Mouse (Mus musculus) midbrain, embryonic 11.5 days (tissue): Measurements from ENCODE around the gene Klf16. TPM values are rescaled to one million over a fixed set of nuclear protein-coding genes. Genes with fewer than 3 reads are reported as not detected.
A peak's percentile ranks its signal among the peaks of the same experiment; 100 is the strongest.

Source experiments
- ATAC-seq: fragments of 200-750 bp; cut with Nextera tagmentation; 2 replicates; pipeline ENCODE4 v1.8.0; 2017; ENCODE audit warnings: moderate TSS enrichment, moderate library complexity; ENCODE audit not compliant: low FRiP score
- DNase-seq: peaks from one replicate; pipeline ENCODE4 v3.0.0; 2015; ENCODE audit warnings: low spot score; ENCODE audit errors: missing footprints
- H3K27ac ChIP-seq: fragments of 300-500 bp; sonication (generic); 2 replicates; pipeline ENCODE4 v1.5.1; 2014; ENCODE audit warnings: low read depth, low read length
- H3K27me3 ChIP-seq: fragments of 300-500 bp; sonication (generic); 2 replicates; pipeline ENCODE4 v1.6.1; 2014; ENCODE audit warnings: mild to moderate bottlenecking, low read length, moderate library complexity, mixed read lengths; ENCODE audit not compliant: control insufficient read depth, insufficient read depth
- H3K36me3 ChIP-seq: fragments of 300-500 bp; sonication (generic); 2 replicates; pipeline ENCODE4 v1.6.1; 2014; ENCODE audit warnings: mild to moderate bottlenecking, low read length, moderate library complexity, mixed read lengths; ENCODE audit not compliant: control insufficient read depth, insufficient read depth
- H3K4me1 ChIP-seq: fragments of 300-500 bp; sonication (generic); 2 replicates; pipeline ENCODE4 v1.6.1; 2014; ENCODE audit warnings: low read length; ENCODE audit not compliant: control insufficient read depth, insufficient read depth
- H3K4me2 ChIP-seq: fragments of 300-500 bp; sonication (generic); 2 replicates; pipeline ENCODE4 v1.6.1; 2014; ENCODE audit warnings: mild to moderate bottlenecking, moderate library complexity
- H3K4me3 ChIP-seq: fragments of 300-500 bp; sonication (generic); 2 replicates; pipeline ENCODE4 v1.5.1; 2014; ENCODE audit warnings: low read depth, low read length
- H3K9ac ChIP-seq: fragments of 300-500 bp; sonication (generic); 2 replicates; pipeline ENCODE4 v1.6.1; 2014; ENCODE audit warnings: low read length
- H3K9me3 ChIP-seq: fragments of 300-500 bp; sonication (generic); 2 replicates; pipeline ENCODE4 v1.6.1; 2016; ENCODE audit warnings: low read length; ENCODE audit not compliant: control insufficient read depth
- WGBS: fragments of 180-500 bp; shearing (Covaris S2); extraction: QIAGEN DNeasy Blood & Tissue Kit; methylation state at CpG from one replicate; pipeline ENCODE4 v1.1.7; 2014; 5-methylcytosine and 5-hydroxymethylcytosine counted together
- polyA plus RNA-seq: library from polyadenylated mRNA; unstranded; fragments of >200 nt; fragmentation: Nextera tagmentation; extraction: Ambion mirVana; gene quantifications from 2 replicates; pipeline ENCODE4 v1.2.1, GENCODE M21; 2014

Gene Klf16
- polyA plus RNA-seq, 1 experiment from 2014 or later: 3.1 TPM

DNA sequence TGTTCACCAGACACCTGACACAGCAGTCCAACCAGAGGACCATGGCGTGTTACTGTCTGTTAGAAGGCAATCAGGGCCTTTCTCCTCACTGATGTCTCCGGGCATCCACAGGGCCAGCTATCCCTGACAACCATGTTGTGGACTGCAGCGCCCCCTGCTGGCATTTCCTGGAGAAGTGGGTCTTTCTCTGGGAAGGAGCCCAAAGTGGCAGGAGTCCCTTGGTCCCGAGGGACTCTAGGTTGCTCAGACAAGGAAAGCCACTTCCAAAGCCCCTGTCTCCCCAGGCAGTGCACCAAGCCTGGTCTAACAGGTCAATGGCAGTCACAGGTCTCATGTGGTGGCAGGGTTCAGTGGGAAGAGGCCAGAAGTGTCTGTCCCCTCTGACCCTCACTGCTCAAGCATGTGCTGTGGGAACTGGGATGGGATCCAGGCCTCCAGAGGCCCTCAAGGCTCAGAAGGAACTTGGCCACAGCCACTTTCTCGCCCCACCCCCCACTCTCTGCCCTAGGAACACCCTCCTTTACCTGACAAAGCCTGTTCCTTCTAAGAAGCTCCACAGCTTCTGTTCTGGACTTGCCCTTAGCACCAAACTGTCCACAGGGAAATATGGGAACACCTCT, 19.7 kb downstream of the Klf16 start:
- H3K27ac ChIP-seq: no peak overlapping the region
- peaks cover 14% of the 10 kb centered on the region for H3K4me1 ChIP-seq
- DNase-seq (peak; percentile 96), ATAC-seq (no peak)
- no peak overlapping the region for H3K4me3 ChIP-seq
- no peaks in the 10 kb centered on the region for H3K27me3 ChIP-seq
- no peak overlapping the region for H3K4me2 ChIP-seq
- H3K9ac ChIP-seq: no peak overlapping the region
- 45% methylated on average over 5 of the region's 5 CpGs for WGBS
- H3K36me3 ChIP-seq: no peaks in the 10 kb centered on the region
- H3K9me3 ChIP-seq: no peaks in the 10 kb centered on the region

DNA sequence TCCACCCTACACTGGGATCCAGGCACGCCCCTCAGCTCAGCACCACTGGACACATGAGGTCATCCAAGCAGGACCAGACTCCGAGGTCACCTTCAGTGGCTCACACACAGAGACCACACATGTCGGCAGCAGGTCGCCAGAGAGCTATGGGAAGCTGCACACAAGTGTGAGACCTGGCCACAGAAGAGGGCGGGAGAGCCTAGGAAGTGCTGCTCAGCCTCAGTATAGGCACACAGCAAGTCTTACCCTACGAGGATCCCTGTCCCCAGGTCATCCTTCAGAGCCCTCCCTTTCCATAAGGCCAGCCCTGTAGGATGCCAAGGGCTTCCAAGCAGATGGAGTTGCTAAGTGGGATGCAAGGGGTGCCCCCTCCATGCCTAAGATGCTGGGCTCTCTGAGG, 23.1 kb downstream of the Klf16 start:
- ATAC-seq (no peak), DNase-seq (no peak)
- H3K36me3 ChIP-seq: 0 out of 2 replicates have a peak, but pooled peaks cover 3% of the 10 kb centered on the region
- no peaks in the 10 kb centered on the region for H3K27me3 ChIP-seq
- no peak overlapping the region for H3K4me2 ChIP-seq
- H3K27ac ChIP-seq: no peak overlapping the region
- 95% methylated on average over 6 of the region's 6 CpGs for WGBS
- H3K9me3 ChIP-seq: no peaks in the 10 kb centered on the region
- no peaks in the 10 kb centered on the region for H3K4me1 ChIP-seq
- H3K4me3 ChIP-seq: no peak overlapping the region
- no peak overlapping the region for H3K9ac ChIP-seq

DNA sequence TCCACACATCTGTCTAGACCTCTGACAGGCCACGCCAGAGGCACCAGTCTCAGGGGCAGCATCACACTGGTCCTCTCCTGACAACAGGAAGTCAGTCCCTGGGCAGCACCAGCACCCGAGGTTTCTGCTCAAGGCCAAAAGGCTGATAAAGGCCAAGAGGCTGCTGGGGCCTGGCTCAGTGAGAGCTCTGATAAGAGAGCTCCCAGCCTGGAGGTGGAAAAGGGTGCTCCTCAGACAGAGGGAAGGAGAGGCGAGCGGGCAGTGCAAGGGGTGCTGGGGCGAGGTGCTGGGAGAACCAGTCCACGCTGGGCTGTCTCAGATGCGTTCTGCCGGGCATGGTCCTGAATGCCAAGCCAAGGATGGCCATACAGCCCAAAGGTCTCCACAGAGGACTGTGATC, 23.5 kb downstream of the Klf16 start:
- Histone ChIP-seq H3K9ac (no peak overlapping the region), H3K4me2 (no peak overlapping the region), H3K9me3 (no peaks in the 10 kb centered on the region), H3K27me3 (no peaks in the 10 kb centered on the region), H3K27ac (no peak overlapping the region), H3K36me3 (0 out of 2 replicates have a peak, but pooled peaks cover 3% of the 10 kb centered on the region), H3K4me1 (no peaks in the 10 kb centered on the region), H3K4me3 (no peak overlapping the region)
- DNase-seq (no peak), ATAC-seq (no peak)
- 92% methylated on average over 8 of the region's 8 CpGs for WGBS

DNA sequence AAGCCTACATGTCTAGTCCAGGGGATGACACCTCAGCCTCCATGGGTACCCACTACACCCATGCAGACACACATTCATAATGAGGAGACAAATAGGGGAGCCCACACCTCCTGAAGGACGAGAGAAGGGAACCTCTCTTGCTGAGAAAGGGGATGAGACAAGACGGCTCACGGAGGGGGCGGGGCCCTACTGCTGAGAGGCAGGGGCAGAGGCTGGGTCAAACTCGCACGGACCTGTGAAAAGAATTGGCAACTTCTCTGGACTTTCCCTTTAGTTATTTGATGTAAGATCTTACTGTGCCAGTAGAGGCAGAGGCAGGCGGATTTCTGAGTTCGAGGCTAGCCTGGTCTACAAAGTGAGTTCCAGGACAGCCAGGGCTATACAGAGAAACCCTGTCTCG, 24.8 kb downstream of the Klf16 start:
- H3K9me3 ChIP-seq: no peaks in the 10 kb centered on the region
- H3K4me2 ChIP-seq: no peak overlapping the region
- H3K36me3 ChIP-seq: peaks cover 4% of the 10 kb centered on the region; the same call in 1 of the 2 replicates
- no peak overlapping the region for H3K4me3 ChIP-seq
- DNase-seq (no peak), ATAC-seq (no peak)
- 67% methylated on average over 9 of the region's 9 CpGs for WGBS
- no peaks in the 10 kb centered on the region for H3K27me3 ChIP-seq
- H3K4me1 ChIP-seq: no peaks in the 10 kb centered on the region
- no peak overlapping the region for H3K27ac ChIP-seq
- no peak overlapping the region for H3K9ac ChIP-seq

DNA sequence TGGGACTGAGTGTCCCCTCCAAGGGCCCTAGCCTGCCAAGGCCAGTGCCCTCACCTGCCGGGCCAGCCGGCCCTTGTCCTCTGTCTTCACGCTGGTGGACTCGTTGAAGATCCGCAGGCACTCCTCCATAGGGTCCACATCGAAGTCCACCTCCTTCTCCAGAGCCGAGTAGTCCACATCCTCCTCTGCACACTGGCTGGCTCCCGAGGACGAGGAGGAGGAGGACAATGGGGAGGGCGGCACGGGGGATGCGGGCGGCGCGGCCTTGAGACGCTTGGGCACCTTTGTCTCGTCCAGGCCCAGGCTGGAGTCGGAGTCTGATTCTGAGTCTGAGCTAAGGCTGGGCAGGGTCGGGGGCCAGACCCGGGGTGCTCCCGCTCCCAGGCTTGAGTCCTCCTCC, 27.8 kb downstream of the Klf16 start:
- DNase-seq: no peak
- no peaks in the 10 kb centered on the region for H3K27me3 ChIP-seq
- no peak for ATAC-seq
- H3K4me3 ChIP-seq: no peak overlapping the region
- no peak overlapping the region for H3K4me2 ChIP-seq
- WGBS: 91% methylated on average over 21 of the region's 21 CpGs
- H3K27ac ChIP-seq: no peak overlapping the region
- no peak overlapping the region for H3K9ac ChIP-seq
- H3K9me3 ChIP-seq: no peaks in the 10 kb centered on the region
- H3K36me3 ChIP-seq: peaks cover 16% of the 10 kb centered on the region; the same call in 1 of the 2 replicates
- no peaks in the 10 kb centered on the region for H3K4me1 ChIP-seq

DNA sequence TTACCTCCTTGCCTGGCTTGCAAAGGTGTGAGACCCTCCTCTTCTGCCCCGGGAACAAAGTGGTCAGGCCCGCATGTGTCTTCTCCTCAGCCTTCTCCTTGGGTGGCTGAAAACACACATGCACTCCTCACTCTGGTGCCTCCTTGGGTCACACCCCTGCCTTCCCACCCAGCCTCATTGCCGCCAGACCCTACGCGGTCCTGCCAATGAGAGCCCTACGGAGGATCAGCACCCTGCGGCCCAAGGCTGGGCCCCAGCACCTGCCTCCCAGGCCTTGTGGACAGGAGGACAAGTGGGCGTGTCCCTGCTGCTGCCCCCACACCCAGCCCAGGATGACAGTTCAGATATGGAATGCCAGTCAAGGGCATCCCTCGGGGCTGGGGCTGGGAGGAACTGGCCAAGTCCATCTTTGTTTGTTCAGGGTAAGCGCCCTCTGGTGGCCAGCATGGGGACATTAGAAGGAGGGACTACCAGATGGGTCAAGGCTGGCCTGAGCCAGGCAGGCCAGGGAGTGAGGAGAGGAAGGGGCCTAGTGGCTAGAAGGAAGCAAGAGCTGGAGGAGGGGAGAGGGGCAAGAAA, 28.6 kb downstream of the Klf16 start:
- DNase-seq: peak; percentile 89
- peak; percentile 83 for ATAC-seq
- Histone ChIP-seq H3K27ac (no peak overlapping the region), H3K4me2 (no peak overlapping the region), H3K36me3 (peaks cover 19% of the 10 kb centered on the region), H3K9me3 (no peaks in the 10 kb centered on the region), H3K27me3 (no peaks in the 10 kb centered on the region), H3K4me1 (no peaks in the 10 kb centered on the region), H3K4me3 (no peak overlapping the region), H3K9ac (no peak overlapping the region)
- 74% methylated on average over 10 of the region's 10 CpGs for WGBS

DNA sequence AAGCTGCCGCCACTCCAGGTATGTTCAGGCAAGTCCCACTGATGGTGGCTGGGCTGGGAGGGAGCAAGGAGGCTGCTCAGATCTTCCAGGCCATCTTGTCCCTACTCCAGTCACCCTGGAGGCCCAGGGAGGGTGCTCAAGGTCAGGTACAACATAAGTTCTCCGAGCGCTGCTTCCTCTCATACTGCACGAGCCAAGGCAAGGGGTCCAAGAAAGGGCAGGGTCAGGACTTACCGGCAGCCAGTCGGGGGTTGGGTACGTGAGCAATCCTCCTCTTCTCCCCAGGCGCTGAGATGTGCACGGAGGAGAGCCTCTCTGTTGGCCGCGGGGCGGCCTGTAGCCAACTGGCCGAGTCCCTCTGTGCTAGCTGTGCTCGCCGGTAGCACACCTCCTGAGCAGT, 29.6 kb downstream of the Klf16 start:
- ATAC-seq (no peak), DNase-seq (no peak)
- no peaks in the 10 kb centered on the region for H3K9me3 ChIP-seq
- no peak overlapping the region for H3K27ac ChIP-seq
- WGBS: 89% methylated on average over 15 of the region's 15 CpGs
- H3K27me3 ChIP-seq: no peaks in the 10 kb centered on the region
- no peaks in the 10 kb centered on the region for H3K4me1 ChIP-seq
- no peak overlapping the region for H3K4me2 ChIP-seq
- H3K9ac ChIP-seq: no peak overlapping the region
- H3K36me3 ChIP-seq: peaks cover 26% of the 10 kb centered on the region
- no peak overlapping the region for H3K4me3 ChIP-seq

DNA sequence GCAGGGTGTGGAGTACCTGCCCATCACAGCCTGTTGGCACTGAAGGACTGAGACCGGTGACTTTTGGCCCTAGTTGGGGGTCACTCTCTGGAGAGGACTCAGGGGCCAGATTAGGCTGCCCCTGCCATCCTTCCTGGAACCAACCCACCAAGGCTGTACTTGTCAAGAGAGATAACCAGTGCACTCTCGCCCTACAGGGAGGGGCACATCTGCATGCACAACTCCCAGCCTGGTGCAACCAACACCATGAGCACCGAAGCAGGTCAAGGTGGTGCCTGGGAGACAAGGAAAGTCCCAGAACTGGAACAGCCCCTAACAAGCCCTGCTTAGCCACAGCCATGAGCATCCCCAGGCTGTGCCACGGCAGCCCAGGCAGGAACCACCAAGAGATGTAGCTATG, 30.2 kb downstream of the Klf16 start:
- DNase-seq (no peak), ATAC-seq (no peak)
- no peaks in the 10 kb centered on the region for H3K27me3 ChIP-seq
- 97% methylated on average over 4 of the region's 4 CpGs for WGBS
- H3K9me3 ChIP-seq: no peaks in the 10 kb centered on the region
- peaks cover 29% of the 10 kb centered on the region for H3K36me3 ChIP-seq
- no peak overlapping the region for H3K9ac ChIP-seq
- no peak overlapping the region for H3K4me3 ChIP-seq
- no peak overlapping the region for H3K27ac ChIP-seq
- H3K4me1 ChIP-seq: no peaks in the 10 kb centered on the region
- H3K4me2 ChIP-seq: no peak overlapping the region

DNA sequence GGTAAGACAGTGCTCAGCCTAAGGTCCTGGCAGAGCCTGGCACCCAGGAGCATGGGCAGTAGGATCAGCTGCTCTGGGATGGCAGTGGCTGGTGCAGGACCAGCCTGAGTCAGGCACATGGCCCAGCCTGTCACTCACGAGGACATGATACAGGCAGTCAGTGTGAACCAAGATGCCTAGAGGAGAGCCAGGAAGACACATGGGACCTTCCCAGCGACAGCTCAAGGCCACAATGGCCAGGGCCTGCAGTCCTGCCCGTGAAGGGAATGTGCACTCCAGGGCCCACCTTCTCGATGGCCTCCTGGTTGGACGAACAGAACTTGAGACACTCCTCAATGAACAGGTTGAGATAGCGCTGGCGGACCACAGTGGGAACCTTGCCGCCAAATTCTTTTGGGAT, 31.5 kb downstream of the Klf16 start:
- ATAC-seq (no peak), DNase-seq (no peak)
- WGBS: 90% methylated on average over 8 of the region's 8 CpGs
- H3K36me3 ChIP-seq: peaks cover 30% of the 10 kb centered on the region
- no peak overlapping the region for H3K4me2 ChIP-seq
- no peaks in the 10 kb centered on the region for H3K9me3 ChIP-seq
- no peaks in the 10 kb centered on the region for H3K4me1 ChIP-seq
- no peak overlapping the region for H3K9ac ChIP-seq
- no peaks in the 10 kb centered on the region for H3K27me3 ChIP-seq
- H3K27ac ChIP-seq: no peak overlapping the region
- H3K4me3 ChIP-seq: no peak overlapping the region
